In genomic region chr1:43820571-43820970, GRCm38 (mm10) we compare ENCODE assay signal across 15 mouse cellular contexts.
"Had no signal": no experiment of that assay in that cellular context is flagged by ENCODE, and none has a peak within 500 bp of the region (broad histone marks: within the 10 kb centered on the region; RNA-seq: fewer than 3 reads in every experiment).

No protein-coding gene starts in this region.

- H3K4me3 ChIP-seq: lung, embryonic 15.5 days; megakaryocyte, embryonic 14.5 days; midbrain, embryonic 13.5 days; midbrain, embryonic 15.5 days; neural tube, embryonic 12.5 days; stomach, embryonic 15.5 days had no signal

- H3K9me3 ChIP-seq: lung, embryonic 15.5 days; megakaryocyte, embryonic 14.5 days; midbrain, embryonic 13.5 days; midbrain, embryonic 15.5 days; neural tube, embryonic 12.5 days; stomach, embryonic 15.5 days had no signal

- DNase-seq: lung, adult 2 months; lung, postnatal 14 days; lung, postnatal 36 days; right cerebral cortex, postnatal 14 days; thymus, adult 2 months; thymus, postnatal 25 days; thymus, postnatal 4 days had no signal

- H3K27ac ChIP-seq: lung, embryonic 15.5 days; macrophage; midbrain, embryonic 13.5 days; midbrain, embryonic 15.5 days; neural tube, embryonic 12.5 days; stomach, embryonic 15.5 days; stomach, postnatal 0 days had no signal

- H3K9ac ChIP-seq: lung, embryonic 15.5 days; midbrain, embryonic 13.5 days; midbrain, embryonic 15.5 days; neural tube, embryonic 12.5 days; stomach, embryonic 15.5 days had no signal

- H3K27me3 ChIP-seq: lung, embryonic 15.5 days; megakaryocyte, embryonic 14.5 days; midbrain, embryonic 13.5 days; midbrain, embryonic 15.5 days; neural tube, embryonic 12.5 days; stomach, embryonic 15.5 days had no signal

- H3K36me3 ChIP-seq: lung, embryonic 15.5 days; midbrain, embryonic 13.5 days; midbrain, embryonic 15.5 days; neural tube, embryonic 12.5 days; stomach, embryonic 15.5 days had no signal
